Mouse (Mus musculus): ENCODE data around the gene Srm.

Gene Srm

GRCm38 (mm10) chr4:148635309-148635708 lies 44.0 kb downstream of the Srm start:
- no peak for DNase-seq (ENCODE audit: low spot score)

GRCm38 (mm10) chr4:148638302-148638701 lies 47.0 kb downstream of the Srm start:
- DNase-seq (ENCODE audit: low spot score) = no peak

DNA sequence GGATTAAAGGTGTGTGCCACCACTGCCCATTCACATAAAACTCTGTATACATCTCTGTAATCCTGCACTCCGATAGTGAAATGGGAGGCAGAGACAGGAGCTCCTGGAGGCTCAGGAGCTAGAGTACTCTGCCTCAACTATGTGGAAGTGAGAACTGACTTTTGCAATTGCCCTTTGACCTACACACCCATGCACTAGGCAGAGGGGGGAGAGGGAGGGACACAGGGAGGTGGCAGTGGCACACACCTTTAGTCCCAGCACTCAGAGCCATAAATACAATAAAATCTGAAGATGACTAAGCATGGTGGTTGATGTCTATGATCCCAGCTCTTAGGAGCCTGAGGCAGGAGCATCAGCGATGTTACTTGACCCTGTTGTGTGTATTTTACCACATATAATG lies 48.2 kb downstream of the Srm start:
- DNase-seq (ENCODE audit: low spot score) = peak; percentile 53

DNA sequence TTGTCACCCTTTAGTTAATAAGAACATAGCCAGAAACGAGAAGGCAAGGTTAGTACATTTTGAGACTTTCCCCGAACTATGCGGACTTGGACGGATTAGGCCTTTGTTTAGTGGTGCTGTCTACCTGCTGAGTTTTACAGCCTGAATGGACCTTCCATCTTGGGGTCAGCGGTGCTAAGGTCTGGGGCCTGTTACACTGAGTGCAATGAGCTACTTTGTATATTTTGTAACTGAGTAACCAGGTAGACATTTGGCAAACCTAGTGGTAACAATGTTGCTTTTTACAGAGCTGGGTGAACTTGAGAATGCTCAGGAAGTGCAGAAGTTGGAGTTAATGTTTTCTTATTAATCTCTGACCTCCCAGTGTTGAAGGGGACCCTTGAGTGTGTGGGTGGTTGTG lies 49.8 kb downstream of the Srm start:
- DNase-seq (ENCODE audit: low spot score) = peak; percentile 71

DNA sequence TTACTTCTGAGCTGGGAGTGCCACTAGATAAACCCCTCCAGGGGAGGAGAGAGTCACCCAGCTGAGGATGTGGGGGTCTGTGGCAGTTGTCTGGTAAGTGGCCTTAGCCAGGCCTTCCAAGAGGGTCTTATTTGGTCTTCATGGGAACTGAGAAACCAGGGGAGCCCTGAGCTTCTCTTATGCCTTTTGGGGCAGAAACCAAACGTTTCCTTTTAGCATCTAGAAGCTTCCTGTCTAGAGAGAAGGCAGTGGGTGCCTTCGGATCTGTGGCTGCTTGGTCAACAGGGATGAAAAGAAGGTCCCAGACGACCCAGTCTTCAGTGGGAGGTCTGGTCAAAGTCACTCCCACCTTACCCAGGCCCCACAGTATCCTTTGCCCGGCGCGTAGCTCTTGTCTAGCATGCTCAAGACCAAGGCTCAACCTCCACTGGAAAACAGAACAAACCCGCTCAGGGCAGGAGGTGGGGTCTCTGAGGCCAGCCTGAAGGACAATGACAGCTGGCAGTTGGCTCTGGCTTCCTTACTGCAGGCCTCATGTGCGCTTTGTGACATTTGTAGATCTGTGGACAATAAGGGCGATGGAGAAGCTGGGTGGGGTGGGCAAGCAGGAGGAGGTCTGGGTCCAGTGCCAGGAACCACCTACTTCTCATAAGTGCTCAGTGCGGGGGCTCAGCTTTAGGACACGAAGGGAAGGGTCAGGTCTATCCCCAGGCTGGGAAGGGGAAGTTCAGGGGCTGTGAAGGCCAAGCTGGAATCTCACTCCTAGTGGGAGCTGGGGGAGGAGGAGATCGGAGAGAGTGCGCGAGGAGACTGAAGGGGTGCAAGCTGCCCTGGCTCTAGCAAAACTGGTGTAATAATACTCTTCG lies 52.2 kb downstream of the Srm start, which contains the start of gene Gm572:
Gene Gm572 (plus strand): TSS at position 27 of the 866 bp plus-strand sequence.
- DNase-seq (ENCODE audit: low spot score) = no peak

- DNase-seq (ENCODE audit: low spot score) = peak; percentile 82
Observed at GRCm38 (mm10) chr4:148644157-148644511, 52.8 kb downstream of the Srm start.

Data from yolk sac, embryonic 10.5 days (tissue).